Mouse (Mus musculus): ENCODE results near the gene Ccdc158. TPM values are rescaled to one million over a fixed set of nuclear protein-coding genes. Genes with fewer than 3 reads are reported as not detected.

The Ccdc158 gene
- polyA plus RNA-seq, 1 experiment from 2014 or later: 0.50 TPM

- Histone ChIP-seq H3K4me3 (replicated peaks; ENCODE audit: low read length) (no peak overlapping the region), H3K9me3 (replicated peaks; ENCODE audit: control insufficient read depth, low read length) (no peaks in the 10 kb centered on the region), H3K27me3 (ENCODE audit: control insufficient read depth, insufficient read depth, low read length) (no peaks in the 10 kb centered on the region), H3K27ac (ENCODE audit: low read length) (no peak overlapping the region), H3K36me3 (ENCODE audit: control insufficient read depth, insufficient read depth, low read length) (no peaks in the 10 kb centered on the region), H3K9ac (ENCODE audit: low read length) (no peak overlapping the region), H3K4me2 (ENCODE audit: low read depth, low read length) (no peak overlapping the region), H3K4me1 (ENCODE audit: control insufficient read depth, insufficient read depth, low read length) (no peaks in the 10 kb centered on the region)
- WGBS: 51% methylated on average over 7 of the region's 7 CpGs
- ATAC-seq (ENCODE audit: insufficient read depth, low FRiP score): no peak
These were observed 47.2 kb downstream of the Ccdc158 start for GRCm38 (mm10) chr5:92627896-92628295.

GRCm38 (mm10) chr5:92621883-92622282 is 53.2 kb downstream of the Ccdc158 start:
- ATAC-seq (ENCODE audit: insufficient read depth, low FRiP score): no peak
- 45% methylated on average over 5 of the region's 5 CpGs for WGBS
- H3K27ac ChIP-seq (ENCODE audit: low read length): no peak overlapping the region
- H3K27me3 ChIP-seq (ENCODE audit: control insufficient read depth, insufficient read depth, low read length): no peaks in the 10 kb centered on the region
- no peak overlapping the region for H3K4me3 ChIP-seq (replicated peaks; ENCODE audit: low read length)
- no peaks in the 10 kb centered on the region for H3K36me3 ChIP-seq (ENCODE audit: control insufficient read depth, insufficient read depth, low read length)
- no peak overlapping the region for H3K4me2 ChIP-seq (ENCODE audit: low read depth, low read length)
- H3K9ac ChIP-seq (ENCODE audit: low read length): no peak overlapping the region
- H3K9me3 ChIP-seq (replicated peaks; ENCODE audit: control insufficient read depth, low read length): no peaks in the 10 kb centered on the region
- no peaks in the 10 kb centered on the region for H3K4me1 ChIP-seq (ENCODE audit: control insufficient read depth, insufficient read depth, low read length)

- no peak overlapping the region for H3K4me3 ChIP-seq (replicated peaks; ENCODE audit: low read length)
- ATAC-seq (ENCODE audit: insufficient read depth, low FRiP score): no peak
- WGBS: 85% methylated on average over 4 of the region's 4 CpGs
These were observed 62.3 kb downstream of the Ccdc158 start for GRCm38 (mm10) chr5:92612756-92613155.

GRCm38 (mm10) chr5:92607492-92608229 is 67.4 kb downstream of the Ccdc158 start:
- H3K4me2 ChIP-seq (ENCODE audit: low read depth, low read length): no peak overlapping the region
- H3K27me3 ChIP-seq (ENCODE audit: control insufficient read depth, insufficient read depth, low read length): no peaks in the 10 kb centered on the region
- H3K9me3 ChIP-seq (replicated peaks; ENCODE audit: control insufficient read depth, low read length): no peaks in the 10 kb centered on the region
- H3K27ac ChIP-seq (ENCODE audit: low read length): no peak overlapping the region
- no peak overlapping the region for H3K9ac ChIP-seq (ENCODE audit: low read length)
- peaks cover 12% of the 10 kb centered on the region for H3K4me1 ChIP-seq (ENCODE audit: control insufficient read depth, insufficient read depth, low read length)
- 77% methylated on average over 5 of the region's 5 CpGs for WGBS
- ATAC-seq (ENCODE audit: insufficient read depth, low FRiP score): no peak
- H3K4me3 ChIP-seq (replicated peaks; ENCODE audit: low read length): no peak overlapping the region
- no peaks in the 10 kb centered on the region; the same call in 1 of the 2 replicates for H3K36me3 ChIP-seq (ENCODE audit: control insufficient read depth, insufficient read depth, low read length)

More at GRCm38 (mm10) chr5:92612756-92613155, 62.3 kb downstream of the Ccdc158 start:
- no peaks in the 10 kb centered on the region for H3K9me3 ChIP-seq (replicated peaks; ENCODE audit: control insufficient read depth, low read length)
- H3K27ac ChIP-seq (ENCODE audit: low read length): no peak overlapping the region
- H3K4me1 ChIP-seq (ENCODE audit: control insufficient read depth, insufficient read depth, low read length): no peaks in the 10 kb centered on the region
- H3K4me2 ChIP-seq (ENCODE audit: low read depth, low read length): no peak overlapping the region
- no peak overlapping the region for H3K9ac ChIP-seq (ENCODE audit: low read length)
- no peaks in the 10 kb centered on the region for H3K36me3 ChIP-seq (ENCODE audit: control insufficient read depth, insufficient read depth, low read length)
- no peaks in the 10 kb centered on the region for H3K27me3 ChIP-seq (ENCODE audit: control insufficient read depth, insufficient read depth, low read length)

- no peak; the same call in 1 of the 2 replicates for ATAC-seq (ENCODE audit: insufficient read depth, low FRiP score)
- WGBS: 44% methylated on average over 10 of the region's 10 CpGs
These were observed 70.4 kb downstream of the Ccdc158 start for GRCm38 (mm10) chr5:92604452-92605247.

GRCm38 (mm10) chr5:92602691-92603690 is 72.1 kb downstream of the Ccdc158 start, which contains the start of gene Stbd1:
Stbd1 (plus strand) TSS chr5:92603041.
- H3K36me3 ChIP-seq (ENCODE audit: control insufficient read depth, insufficient read depth, low read length): no peaks in the 10 kb centered on the region; the same call in 1 of the 2 replicates
- peak within 1 kb of the TSS; percentile 85 for H3K27ac ChIP-seq (ENCODE audit: low read length)
- peak within 1 kb of the TSS; percentile 89 for H3K9ac ChIP-seq (ENCODE audit: low read length)
- peak; percentile 92 for ATAC-seq (ENCODE audit: insufficient read depth, low FRiP score)
- peak within 1 kb of the TSS; percentile 82 for H3K4me3 ChIP-seq (replicated peaks; ENCODE audit: low read length)
- under 1% methylated on average over 56 of the region's 69 CpGs for WGBS
- H3K9me3 ChIP-seq (replicated peaks; ENCODE audit: control insufficient read depth, low read length): no peaks in the 10 kb centered on the region
- H3K4me2 ChIP-seq (ENCODE audit: low read depth, low read length): peak within 1 kb of the TSS; percentile 86
- H3K4me1 ChIP-seq (ENCODE audit: control insufficient read depth, insufficient read depth, low read length): peaks cover 12% of the 10 kb centered on the region
- H3K27me3 ChIP-seq (ENCODE audit: control insufficient read depth, insufficient read depth, low read length): 0 out of 2 replicates have a peak, but pooled peaks cover 3% of the 10 kb centered on the region

More at GRCm38 (mm10) chr5:92604452-92605247, 70.4 kb downstream of the Ccdc158 start:
- Histone ChIP-seq H3K36me3 (ENCODE audit: control insufficient read depth, insufficient read depth, low read length) (no peaks in the 10 kb centered on the region; the same call in 1 of the 2 replicates), H3K4me3 (replicated peaks; ENCODE audit: low read length) (peak overlapping the region; percentile 82), H3K9ac (ENCODE audit: low read length) (peak overlapping the region; percentile 39; the same call in 1 of the 2 replicates), H3K27ac (ENCODE audit: low read length) (peak overlapping the region; percentile 66; the same call in 1 of the 2 replicates), H3K4me2 (ENCODE audit: low read depth, low read length) (peak overlapping the region; percentile 86), H3K27me3 (ENCODE audit: control insufficient read depth, insufficient read depth, low read length) (0 out of 2 replicates have a peak, but pooled peaks cover 3% of the 10 kb centered on the region), H3K4me1 (ENCODE audit: control insufficient read depth, insufficient read depth, low read length) (peaks cover 12% of the 10 kb centered on the region), H3K9me3 (replicated peaks; ENCODE audit: control insufficient read depth, low read length) (no peaks in the 10 kb centered on the region)

- no peaks in the 10 kb centered on the region for H3K36me3 ChIP-seq (ENCODE audit: control insufficient read depth, insufficient read depth, low read length)
- H3K9ac ChIP-seq (ENCODE audit: low read length): no peak overlapping the region
- 0 out of 2 replicates have a peak, but pooled peaks cover 3% of the 10 kb centered on the region for H3K27me3 ChIP-seq (ENCODE audit: control insufficient read depth, insufficient read depth, low read length)
- 55% methylated on average over 10 of the region's 10 CpGs for WGBS
- no peaks in the 10 kb centered on the region for H3K4me1 ChIP-seq (ENCODE audit: control insufficient read depth, insufficient read depth, low read length)
- H3K27ac ChIP-seq (ENCODE audit: low read length): no peak overlapping the region
- H3K9me3 ChIP-seq (replicated peaks; ENCODE audit: control insufficient read depth, low read length): no peaks in the 10 kb centered on the region
- H3K4me3 ChIP-seq (replicated peaks; ENCODE audit: low read length): no peak overlapping the region
- H3K4me2 ChIP-seq (ENCODE audit: low read depth, low read length): no peak overlapping the region
- no peak for ATAC-seq (ENCODE audit: insufficient read depth, low FRiP score)
These were observed 76.0 kb downstream of the Ccdc158 start for GRCm38 (mm10) chr5:92599030-92599429.

- H3K4me3 ChIP-seq (replicated peaks; ENCODE audit: low read length): no peak overlapping the region
- no peak overlapping the region for H3K4me2 ChIP-seq (ENCODE audit: low read depth, low read length)
- WGBS: 86% methylated on average over 8 of the region's 8 CpGs
- no peaks in the 10 kb centered on the region for H3K36me3 ChIP-seq (ENCODE audit: control insufficient read depth, insufficient read depth, low read length)
- no peak for ATAC-seq (ENCODE audit: insufficient read depth, low FRiP score)
- no peaks in the 10 kb centered on the region for H3K4me1 ChIP-seq (ENCODE audit: control insufficient read depth, insufficient read depth, low read length)
- no peak overlapping the region for H3K9ac ChIP-seq (ENCODE audit: low read length)
- no peaks in the 10 kb centered on the region for H3K9me3 ChIP-seq (replicated peaks; ENCODE audit: control insufficient read depth, low read length)
- no peak overlapping the region for H3K27ac ChIP-seq (ENCODE audit: low read length)
- H3K27me3 ChIP-seq (ENCODE audit: control insufficient read depth, insufficient read depth, low read length): 0 out of 2 replicates have a peak, but pooled peaks cover 2% of the 10 kb centered on the region
These were observed 78.2 kb downstream of the Ccdc158 start for GRCm38 (mm10) chr5:92596865-92597264.
